In genomic region chr9:71529960-71530359, GRCm38 (mm10) we compare ENCODE assay signal across 15 mouse cellular contexts. TPM values are rescaled to one million over a fixed set of nuclear protein-coding genes. Genes with fewer than 3 reads are reported as not detected.
A peak's percentile ranks its signal among the peaks of the same experiment; 100 is the strongest.
DNase-seq lines count a peak whose midpoint lies in the region; ATAC-seq and TF ChIP-seq lines count a peak whose summit lies in the region.
"Had no signal": no experiment of that assay in that cellular context is flagged by ENCODE, and none has a peak within 500 bp of the region (broad histone marks: within the 10 kb centered on the region; RNA-seq: fewer than 3 reads in every experiment).

No protein-coding gene starts in this region.

- H3K4me1 ChIP-seq in hindbrain, postnatal 0 days (ENCODE audit: insufficient read depth, low read length): no peaks in the 10 kb centered on the region
- no peaks in the 10 kb centered on the region for H3K4me1 ChIP-seq in hindbrain, embryonic 14.5 days (replicated peaks; ENCODE audit: control insufficient read depth, insufficient read depth, low read length)
- H3K4me1 ChIP-seq in lung, postnatal 0 days (ENCODE audit: insufficient read depth, low read depth, low read length): no peaks in the 10 kb centered on the region
- H3K4me1 ChIP-seq in small intestine, adult 2 months (ENCODE audit: control insufficient read depth, insufficient read depth, insufficient read length, low read length): no peaks in the 10 kb centered on the region
- H3K4me1 ChIP-seq: embryonic facial prominence, embryonic 12.5 days had no signal

- H3K4me2 ChIP-seq in hindbrain, postnatal 0 days (ENCODE audit: low read depth, low read length): no peak overlapping the region
- H3K4me2 ChIP-seq in hindbrain, embryonic 14.5 days (replicated peaks): no peak overlapping the region
- H3K4me2 ChIP-seq in lung, postnatal 0 days (replicated peaks; ENCODE audit: low read depth, low read length): no peak overlapping the region
- H3K4me2 ChIP-seq: embryonic facial prominence, embryonic 12.5 days had no signal

- H3K36me3 ChIP-seq in hindbrain, postnatal 0 days (ENCODE audit: insufficient read depth, low read length): no peaks in the 10 kb centered on the region
- no peaks in the 10 kb centered on the region for H3K36me3 ChIP-seq in hindbrain, embryonic 14.5 days (replicated peaks; ENCODE audit: control insufficient read depth, insufficient read depth)
- H3K36me3 ChIP-seq in lung, postnatal 0 days (ENCODE audit: insufficient read depth, low read length): no peaks in the 10 kb centered on the region
- peaks cover 18% of the 10 kb centered on the region for H3K36me3 ChIP-seq in small intestine, adult 2 months (ENCODE audit: control insufficient read depth, insufficient read depth, low read length)
- H3K36me3 ChIP-seq: embryonic facial prominence, embryonic 12.5 days had no signal

- H3K27ac ChIP-seq in hindbrain, postnatal 0 days: no peak overlapping the region
- no peak overlapping the region for H3K27ac ChIP-seq in hindbrain, embryonic 14.5 days
- no peak overlapping the region for H3K27ac ChIP-seq in lung, postnatal 0 days (ENCODE audit: low read length)
- no peak overlapping the region for H3K27ac ChIP-seq in small intestine, adult 2 months (ENCODE audit: insufficient read depth, low read depth, low read length)
- H3K27ac ChIP-seq: embryonic facial prominence, embryonic 12.5 days had no signal

- no peak for ATAC-seq in hindbrain, postnatal 0 days
- no peak for ATAC-seq in hindbrain, embryonic 14.5 days (ENCODE audit: low FRiP score)
- ATAC-seq in lung, postnatal 0 days: no peak
- no peak for ATAC-seq in megakaryocyte progenitor cell, adult 5-6 weeks (replicated peaks; ENCODE audit: poor library complexity)
- ATAC-seq: inflammation-experienced regulatory T-cells, adult 6 months had no signal

- peak; percentile 30 for TF ChIP-seq CTCF in hindbrain, postnatal 0 days (IDR thresholded peaks at IDR 0.05; ENCODE audit: low read depth)
- peak; percentile 40 for TF ChIP-seq CTCF in lung, postnatal 0 days (IDR thresholded peaks at IDR 0.05)
- TF ChIP-seq CTCF in small intestine, adult 2 months (IDR thresholded peaks at IDR 0.05; ENCODE audit: extremely low read depth, insufficient read length, insufficient replicate concordance, low read depth, low read length): peak; percentile 38; the same call in 1 of the 2 replicates

- no peak for DNase-seq in hindbrain, postnatal 0 days (ENCODE audit: low spot score)
- no peak for DNase-seq in hindbrain, embryonic 14.5 days (ENCODE audit: low spot score)
- DNase-seq in lung, postnatal 0 days (ENCODE audit: low spot score): no peak
- DNase-seq in lung, postnatal 36 days: no peak
- peak; percentile 32 for DNase-seq in ES-CJ7 (ENCODE audit: low read depth, low spot score)
- no peak for DNase-seq in left cerebral cortex, postnatal 25 days (ENCODE audit: low spot score in 2 of 2)
- DNase-seq: adrenal gland, postnatal 14 days; kidney, postnatal 14 days; left cerebral cortex, postnatal 4 days; midbrain, embryonic 14.5 days; thymus, adult 2 months had no signal

- no peaks in the 10 kb centered on the region for H3K9me3 ChIP-seq in hindbrain, postnatal 0 days (ENCODE audit: low read length)
- H3K9me3 ChIP-seq in hindbrain, embryonic 14.5 days (ENCODE audit: control insufficient read depth, low read length): no peaks in the 10 kb centered on the region
- no peaks in the 10 kb centered on the region for H3K9me3 ChIP-seq in lung, postnatal 0 days (ENCODE audit: low read length)
- H3K9me3 ChIP-seq: embryonic facial prominence, embryonic 12.5 days had no signal

- 75% methylated on average over 2 of the region's 2 CpGs for WGBS in hindbrain, postnatal 0 days
- 71% methylated on average over 2 of the region's 2 CpGs for WGBS in hindbrain, embryonic 14.5 days
- 65% methylated on average over 2 of the region's 2 CpGs for WGBS in lung, postnatal 0 days
- 85% methylated on average over 2 of the region's 2 CpGs for WGBS in small intestine, adult 2 months

- no peak overlapping the region for H3K9ac ChIP-seq in hindbrain, postnatal 0 days (replicated peaks; ENCODE audit: low read length)
- no peak overlapping the region for H3K9ac ChIP-seq in hindbrain, embryonic 14.5 days
- H3K9ac ChIP-seq in lung, postnatal 0 days (replicated peaks; ENCODE audit: low read depth): no peak overlapping the region
- H3K9ac ChIP-seq: embryonic facial prominence, embryonic 12.5 days had no signal

- intact Hi-C loops in left cerebral cortex, postnatal 25 days (cut with DNase I): no loop called here

- H3K4me3 ChIP-seq in hindbrain, postnatal 0 days (ENCODE audit: low read length): no peak overlapping the region
- no peak overlapping the region for H3K4me3 ChIP-seq in hindbrain, embryonic 14.5 days (replicated peaks; ENCODE audit: low read length)
- H3K4me3 ChIP-seq in lung, postnatal 0 days (ENCODE audit: low read depth, low read length): no peak overlapping the region
- H3K4me3 ChIP-seq in small intestine, adult 2 months (ENCODE audit: low read depth, low read length): no peak overlapping the region
- H3K4me3 ChIP-seq: embryonic facial prominence, embryonic 12.5 days had no signal

- no peak for TF ChIP-seq POLR2A in small intestine, adult 2 months (IDR thresholded peaks at IDR 0.05; ENCODE audit: low read depth, low read length)

- H3K27me3 ChIP-seq in hindbrain, postnatal 0 days (ENCODE audit: insufficient read depth, low read length): no peaks in the 10 kb centered on the region
- no peaks in the 10 kb centered on the region for H3K27me3 ChIP-seq in hindbrain, embryonic 14.5 days (ENCODE audit: control insufficient read depth, insufficient read depth, low read length)
- H3K27me3 ChIP-seq in lung, postnatal 0 days (replicated peaks; ENCODE audit: insufficient read depth, low read length): no peaks in the 10 kb centered on the region
- H3K27me3 ChIP-seq in small intestine, adult 2 months (ENCODE audit: control insufficient read depth, insufficient read depth, low read length): no peaks in the 10 kb centered on the region
- H3K27me3 ChIP-seq: embryonic facial prominence, embryonic 12.5 days had no signal

- TF ChIP-seq EP300 in lung, postnatal 0 days (IDR thresholded peaks at IDR 0.05): no peak

RNA-seq across cellular contexts. Expression of gene Polr2m, which starts 44.2 kb away (rescaled TPM):
- total RNA-seq in hindbrain, postnatal 0 days (2014; rRNA removed): 187 and 814 TPM in 2 replicates
- 291 and 293 TPM in 2 replicates for polyA plus RNA-seq in hindbrain, postnatal 0 days (2015; fragmentation: Nextera tagmentation; extraction: Ambion mirVana)
- polyA plus RNA-seq in hindbrain, embryonic 14.5 days (2014; fragmentation: Nextera tagmentation; extraction: Ambion mirVana): 279 and 312 TPM in 2 replicates
- polyA plus RNA-seq in lung, postnatal 0 days (2015; fragmentation: Nextera tagmentation; extraction: Ambion mirVana): 159 and 173 TPM in 2 replicates
- polyA plus RNA-seq in small intestine, adult 2 months (2012; rRNA removed): 581 and 681 TPM in 2 replicates
- 92.6 and 99.8 TPM in 2 replicates for total RNA-seq in megakaryocyte progenitor cell, adult 5-6 weeks (2015)
- total RNA-seq in megakaryocyte progenitor cell, adult 5-6 weeks (2017): 131 and 144 TPM in 2 replicates
- total RNA-seq in left cerebral cortex, postnatal 25 days (2021): 100 to 1,000 TPM; 192 to 208 TPM
